Mouse (Mus musculus) heart, embryonic 13.5 days (tissue): Measurements from ENCODE around the gene Morf4l1. TPM values are rescaled to one million over a fixed set of nuclear protein-coding genes. Genes with fewer than 3 reads are reported as not detected.
A peak's percentile ranks its signal among the peaks of the same experiment; 100 is the strongest.

Experiments
- ATAC-seq: fragments of 200-750 bp; cut with Nextera tagmentation; 2 replicates; pipeline ENCODE4 v1.8.0; 2017; ENCODE audit warnings: moderate TSS enrichment; ENCODE audit not compliant: insufficient number of reproducible peaks, low FRiP score, low TSS enrichment; ENCODE audit errors: extremely low read depth
- H3K27ac ChIP-seq: fragments of 300-500 bp; sonication (generic); replicated peaks from 2 replicates; pipeline ENCODE4 v1.5.1; 2015; ENCODE audit warnings: moderate library complexity, mild to moderate bottlenecking, inconsistent platforms
- H3K27me3 ChIP-seq: fragments of 300-500 bp; sonication (generic); replicated peaks from 2 replicates; pipeline ENCODE4 v1.6.1; 2015; ENCODE audit warnings: mild to moderate bottlenecking, inconsistent platforms
- H3K36me3 ChIP-seq: fragments of 300-500 bp; sonication (generic); 2 replicates; pipeline ENCODE4 v1.6.1; 2015; ENCODE audit warnings: mild to moderate bottlenecking, inconsistent platforms
- H3K4me1 ChIP-seq: fragments of 300-500 bp; sonication (generic); 2 replicates; pipeline ENCODE4 v1.6.1; 2015; ENCODE audit warnings: inconsistent platforms
- H3K4me2 ChIP-seq: fragments of 300-500 bp; sonication (generic); 2 replicates; pipeline ENCODE4 v1.6.1; 2015; ENCODE audit warnings: inconsistent platforms, mild to moderate bottlenecking, moderate library complexity
- H3K4me3 ChIP-seq: fragments of 300-500 bp; sonication (generic); 2 replicates; pipeline ENCODE4 v1.5.1; 2015; ENCODE audit warnings: moderate library complexity, mild to moderate bottlenecking, inconsistent platforms
- H3K9ac ChIP-seq: fragments of 300-500 bp; sonication (generic); 2 replicates; pipeline ENCODE4 v1.6.1; 2015; ENCODE audit warnings: inconsistent platforms, mild to moderate bottlenecking, moderate library complexity
- H3K9me3 ChIP-seq: fragments of 300-500 bp; sonication (generic); 2 replicates; pipeline ENCODE4 v1.6.1; 2016; ENCODE audit warnings: inconsistent platforms
- WGBS: fragments of 180-500 bp; shearing (Covaris S2); methylation state at CpG from one replicate; pipeline ENCODE4 v1.1.7; 2015; ENCODE audit warnings: mixed read lengths; 5-methylcytosine and 5-hydroxymethylcytosine counted together
- polyA plus RNA-seq: library from polyadenylated mRNA; unstranded; fragments of >200 nt; fragmentation: Nextera tagmentation; extraction: Ambion mirVana; gene quantifications from 2 replicates; pipeline ENCODE4 v1.2.1, GENCODE M21; 2015

Gene Morf4l1
- polyA plus RNA-seq, 1 experiment from 2014 or later = 332 TPM

DNA sequence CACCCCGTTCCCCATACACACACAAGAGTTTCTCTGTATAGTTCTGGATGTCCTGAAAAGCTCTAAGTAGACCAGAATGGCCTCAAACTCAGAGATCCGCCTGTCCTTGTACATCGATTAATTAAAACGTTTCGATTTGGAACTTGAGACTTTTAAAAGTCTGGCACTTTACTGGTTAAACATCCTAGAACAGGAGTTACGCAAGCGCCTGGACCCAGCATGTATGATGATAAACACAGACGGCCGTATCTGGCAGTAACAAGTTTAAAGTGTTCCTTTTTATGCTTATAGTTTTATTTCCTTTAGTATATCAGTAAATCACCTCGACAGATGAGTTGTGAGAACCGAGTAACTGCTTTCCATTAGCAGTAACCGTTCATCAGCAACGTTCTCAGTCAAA, 1.4 kb downstream of the Morf4l1 start:
- WGBS = 1% methylated on average over 13 of the region's 13 CpGs

DNA sequence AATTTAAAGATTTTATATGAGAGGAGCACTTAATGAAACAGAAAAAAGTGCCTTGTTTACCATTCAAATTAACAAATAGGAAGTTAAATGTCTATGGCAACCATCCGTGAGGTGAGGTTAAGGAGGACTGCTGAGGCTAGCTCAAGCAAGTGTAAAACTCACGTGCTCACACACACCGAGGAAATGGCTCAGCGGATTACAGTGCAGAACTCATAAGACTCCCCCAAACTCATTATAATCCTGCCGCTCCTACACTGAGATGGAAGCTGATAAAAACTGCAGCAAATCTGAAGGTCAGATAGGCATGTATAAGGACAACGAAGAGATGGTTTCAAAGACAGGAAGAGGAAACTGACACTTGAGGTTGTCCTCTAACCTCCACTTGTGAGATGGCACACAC, 5.2 kb downstream of the Morf4l1 start:
- ATAC-seq = no peak
- Histone ChIP-seq H3K4me1 (peaks cover 36% of the 10 kb centered on the region), H3K9me3 (no peaks in the 10 kb centered on the region), H3K36me3 (peaks cover 50% of the 10 kb centered on the region), H3K27me3 (no peaks in the 10 kb centered on the region), H3K9ac (no peak overlapping the region), H3K4me2 (peak overlapping the region; percentile 7; the same call in 1 of the 2 replicates), H3K4me3 (no peak overlapping the region), H3K27ac (no peak overlapping the region)
- WGBS = 63% methylated on average over 6 of the region's 6 CpGs

More for the DNA sequence above, 1.4 kb downstream of the Morf4l1 start:
- Histone ChIP-seq H3K36me3 (peaks cover 16% of the 10 kb centered on the region), H3K4me3 (peak overlapping the region; percentile 98), H3K27ac (peak overlapping the region; percentile 98), H3K4me2 (peak overlapping the region; percentile 85), H3K9ac (peak overlapping the region; percentile 95), H3K9me3 (no peaks in the 10 kb centered on the region), H3K4me1 (peaks cover 40% of the 10 kb centered on the region), H3K27me3 (peaks cover 5% of the 10 kb centered on the region)
- no peak for ATAC-seq

DNA sequence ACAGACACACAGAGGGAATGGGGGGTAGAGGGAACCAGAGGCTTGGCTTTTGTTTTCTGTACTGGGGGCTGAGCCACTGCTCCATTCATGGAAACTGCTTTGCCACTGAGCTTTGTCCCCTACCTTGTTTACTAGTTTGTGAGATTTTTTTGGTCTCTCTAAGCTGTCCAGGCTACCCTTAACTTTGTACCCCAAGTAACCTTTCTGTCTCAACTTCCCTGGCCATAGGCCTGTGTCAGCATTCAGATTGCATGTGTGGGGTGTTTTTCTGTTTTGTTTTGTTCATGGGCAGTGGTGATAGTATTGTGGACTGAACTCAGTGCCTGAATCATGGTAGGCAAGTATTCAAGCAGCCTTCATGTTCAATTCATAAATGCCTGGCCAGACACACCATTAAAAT, 6.3 kb downstream of the Morf4l1 start:
- no peak overlapping the region for H3K9ac ChIP-seq
- ATAC-seq = no peak
- H3K36me3 ChIP-seq = peaks cover 61% of the 10 kb centered on the region
- no peaks in the 10 kb centered on the region for H3K9me3 ChIP-seq
- H3K4me3 ChIP-seq = no peak overlapping the region
- H3K4me1 ChIP-seq = peaks cover 39% of the 10 kb centered on the region
- H3K27me3 ChIP-seq = no peaks in the 10 kb centered on the region
- H3K4me2 ChIP-seq = no peak overlapping the region
- no peak overlapping the region for H3K27ac ChIP-seq

DNA sequence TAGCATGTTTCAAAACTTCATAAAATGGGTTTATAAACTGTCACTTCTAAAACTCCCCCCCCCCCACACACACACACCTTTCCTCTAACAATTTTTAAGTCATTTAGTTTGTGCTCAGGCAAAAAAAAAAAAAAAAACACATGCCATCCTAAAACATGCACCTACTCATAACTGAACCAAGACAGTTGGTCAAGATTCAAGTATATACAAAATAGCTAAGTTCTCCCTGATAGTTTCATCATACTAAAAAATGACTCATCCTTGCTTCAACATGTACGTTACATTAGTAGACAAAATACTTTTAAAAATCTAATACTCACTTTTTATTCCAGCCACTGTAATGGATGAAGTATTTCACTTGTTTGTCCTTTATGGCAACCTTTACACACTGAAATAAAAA, 7.7 kb downstream of the Morf4l1 start:
- Histone ChIP-seq H3K36me3 (peaks cover 75% of the 10 kb centered on the region), H3K27me3 (no peaks in the 10 kb centered on the region), H3K9ac (no peak overlapping the region), H3K9me3 (no peaks in the 10 kb centered on the region), H3K4me3 (no peak overlapping the region), H3K27ac (no peak overlapping the region), H3K4me1 (peaks cover 28% of the 10 kb centered on the region), H3K4me2 (no peak overlapping the region)
- no peak for ATAC-seq
- 91% methylated on average over 1 of the region's 1 CpGs for WGBS

DNA sequence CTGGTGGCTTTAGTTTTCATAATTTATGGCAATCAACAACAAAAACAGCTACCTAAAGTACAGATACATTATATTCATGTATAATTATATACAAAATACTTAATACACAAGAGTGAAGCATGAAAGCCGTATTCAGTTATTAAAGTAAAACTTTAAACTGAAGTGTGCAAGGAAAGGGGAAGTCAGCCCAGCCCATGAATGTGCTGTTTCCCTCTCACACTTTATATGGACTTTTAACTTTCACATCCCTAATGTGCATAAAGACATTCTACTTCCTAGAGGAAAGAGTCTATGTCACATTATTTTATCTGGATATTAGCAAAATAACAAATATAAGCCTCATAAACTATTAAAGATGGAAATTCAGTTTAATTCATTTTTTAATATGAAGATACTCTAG, 9.1 kb downstream of the Morf4l1 start:
- H3K27ac ChIP-seq = no peak overlapping the region
- H3K4me1 ChIP-seq = peaks cover 17% of the 10 kb centered on the region
- ATAC-seq = no peak
- peaks cover 89% of the 10 kb centered on the region for H3K36me3 ChIP-seq
- 89% methylated on average over 1 of the region's 1 CpGs for WGBS
- H3K27me3 ChIP-seq = no peaks in the 10 kb centered on the region
- H3K9me3 ChIP-seq = no peaks in the 10 kb centered on the region
- H3K4me2 ChIP-seq = no peak overlapping the region
- H3K4me3 ChIP-seq = no peak overlapping the region
- no peak overlapping the region for H3K9ac ChIP-seq

DNA sequence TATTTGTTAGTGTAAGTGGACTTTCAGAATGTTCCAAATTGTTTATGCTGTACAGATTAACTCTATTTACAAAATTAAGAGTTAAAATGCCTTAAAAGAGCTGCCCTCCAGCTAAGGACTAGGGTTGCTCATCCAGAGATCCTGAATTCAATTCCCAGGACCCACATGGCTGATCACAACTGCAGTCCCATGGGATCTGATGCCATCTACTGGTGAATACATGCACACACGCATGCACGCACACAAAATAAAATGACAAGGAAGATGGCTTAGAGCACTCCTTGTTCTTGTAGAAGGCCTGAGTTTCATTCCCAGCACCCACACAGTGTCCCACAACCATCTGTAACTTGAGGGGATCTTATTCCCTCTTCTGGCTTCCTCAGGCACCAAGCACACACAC, 13.8 kb downstream of the Morf4l1 start:
- Histone ChIP-seq H3K4me3 (no peak overlapping the region), H3K4me1 (peaks cover 4% of the 10 kb centered on the region; the same call in 1 of the 2 replicates), H3K27ac (no peak overlapping the region), H3K36me3 (peaks cover 99% of the 10 kb centered on the region), H3K27me3 (no peaks in the 10 kb centered on the region), H3K4me2 (no peak overlapping the region), H3K9me3 (no peaks in the 10 kb centered on the region), H3K9ac (no peak overlapping the region)
- ATAC-seq = no peak
- WGBS = 59% methylated on average over 2 of the region's 2 CpGs

DNA sequence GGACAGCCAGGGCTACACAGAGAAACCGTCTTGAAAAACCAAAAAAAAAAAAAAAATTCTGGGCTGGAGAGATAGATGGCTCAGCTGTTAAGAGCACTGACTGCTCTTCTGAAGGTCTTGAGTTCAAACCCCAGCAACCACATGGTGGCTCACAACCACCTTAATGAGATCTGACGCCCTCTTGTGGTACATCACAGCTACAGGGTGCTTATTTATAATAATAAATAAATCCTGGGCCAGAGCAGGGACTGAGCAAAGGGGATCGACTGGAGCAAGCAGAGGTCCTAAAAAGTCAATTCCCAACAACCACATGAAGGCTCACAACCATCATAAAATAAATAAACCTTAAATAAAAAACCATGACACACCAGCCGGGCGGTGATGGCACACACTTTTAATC, 15.6 kb downstream of the Morf4l1 start:
- no peak overlapping the region for H3K4me3 ChIP-seq
- no peak for ATAC-seq
- no peak overlapping the region for H3K9ac ChIP-seq
- 87% methylated on average over 5 of the region's 5 CpGs for WGBS
- no peaks in the 10 kb centered on the region for H3K9me3 ChIP-seq
- no peaks in the 10 kb centered on the region for H3K4me1 ChIP-seq
- H3K36me3 ChIP-seq = peaks cover 98% of the 10 kb centered on the region
- H3K4me2 ChIP-seq = no peak overlapping the region
- no peaks in the 10 kb centered on the region for H3K27me3 ChIP-seq
- H3K27ac ChIP-seq = no peak overlapping the region

DNA sequence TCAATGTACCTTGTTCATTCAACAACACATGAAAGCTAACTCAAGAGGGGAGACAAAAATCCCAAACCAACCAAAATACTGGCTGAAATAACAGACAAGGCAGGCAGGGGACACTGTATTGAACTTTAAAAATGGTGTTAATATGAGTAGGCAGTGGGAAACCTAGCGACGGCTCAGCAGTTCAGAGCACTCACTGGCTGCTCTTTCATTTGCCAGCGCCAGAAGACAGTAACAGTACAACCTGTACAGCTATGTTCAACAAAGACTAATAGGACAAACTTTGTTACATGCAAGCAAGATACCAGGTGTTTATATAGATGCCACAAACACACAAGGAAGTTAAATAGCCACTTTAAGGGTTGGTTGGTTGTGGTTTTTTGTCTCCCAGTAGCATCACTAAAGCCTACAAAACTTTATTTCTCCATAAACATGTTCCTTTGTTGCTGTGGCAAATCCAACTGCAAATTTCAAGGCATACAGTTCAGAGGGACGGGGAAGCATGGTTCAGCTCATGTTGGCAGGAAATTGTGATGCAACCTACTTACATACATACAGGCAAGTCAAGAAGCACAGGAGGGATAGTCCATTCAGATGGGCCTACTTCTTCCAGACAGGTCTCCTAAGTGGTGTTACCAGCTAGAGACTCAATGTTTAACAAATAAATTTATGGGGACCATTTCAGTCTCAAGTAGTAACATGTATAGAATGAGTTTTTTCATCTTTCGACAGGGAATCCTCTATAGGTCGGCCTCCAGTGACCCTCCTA, 25.1 kb downstream of the Morf4l1 start:
- Histone ChIP-seq H3K36me3 (peaks cover 76% of the 10 kb centered on the region), H3K9ac (no peak overlapping the region), H3K9me3 (no peaks in the 10 kb centered on the region), H3K4me2 (no peak overlapping the region), H3K27ac (no peak overlapping the region), H3K4me1 (no peaks in the 10 kb centered on the region), H3K4me3 (no peak overlapping the region), H3K27me3 (no peaks in the 10 kb centered on the region)
- WGBS = 93% methylated on average over 6 of the region's 6 CpGs
- ATAC-seq = no peak

DNA sequence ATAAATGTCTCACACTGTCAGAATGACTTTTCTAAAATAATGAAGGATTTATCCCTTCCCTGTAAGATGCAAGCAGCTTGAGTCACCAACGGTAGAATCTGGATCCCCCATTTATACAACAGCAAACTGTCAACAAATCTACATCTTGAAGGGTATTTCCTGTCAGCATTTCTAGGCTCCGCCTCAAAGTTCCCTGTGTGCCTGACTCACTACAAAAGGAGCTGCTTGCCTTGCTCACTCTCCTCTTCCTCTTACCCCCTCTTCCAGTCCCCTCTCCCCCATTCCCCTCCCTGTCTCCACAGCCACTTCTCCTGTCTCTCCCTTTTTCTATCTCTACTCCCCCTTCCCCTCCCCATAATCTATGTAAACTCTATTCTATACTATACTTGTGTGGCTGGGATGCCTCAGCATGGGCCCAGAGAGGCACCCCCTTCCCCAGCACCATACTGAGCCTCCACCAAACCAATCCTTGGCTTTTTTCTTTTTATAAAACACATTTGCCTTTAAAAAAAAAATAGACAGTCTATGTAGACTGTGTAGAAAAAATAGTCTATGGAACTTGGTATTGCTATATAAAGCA, 26.6 kb downstream of the Morf4l1 start:
- Histone ChIP-seq H3K27me3 (no peaks in the 10 kb centered on the region), H3K36me3 (peaks cover 69% of the 10 kb centered on the region), H3K4me2 (no peak overlapping the region), H3K4me3 (no peak overlapping the region), H3K9ac (no peak overlapping the region), H3K27ac (no peak overlapping the region), H3K4me1 (no peaks in the 10 kb centered on the region), H3K9me3 (no peaks in the 10 kb centered on the region)
- WGBS = 80% methylated on average over 2 of the region's 2 CpGs
- no peak for ATAC-seq

DNA sequence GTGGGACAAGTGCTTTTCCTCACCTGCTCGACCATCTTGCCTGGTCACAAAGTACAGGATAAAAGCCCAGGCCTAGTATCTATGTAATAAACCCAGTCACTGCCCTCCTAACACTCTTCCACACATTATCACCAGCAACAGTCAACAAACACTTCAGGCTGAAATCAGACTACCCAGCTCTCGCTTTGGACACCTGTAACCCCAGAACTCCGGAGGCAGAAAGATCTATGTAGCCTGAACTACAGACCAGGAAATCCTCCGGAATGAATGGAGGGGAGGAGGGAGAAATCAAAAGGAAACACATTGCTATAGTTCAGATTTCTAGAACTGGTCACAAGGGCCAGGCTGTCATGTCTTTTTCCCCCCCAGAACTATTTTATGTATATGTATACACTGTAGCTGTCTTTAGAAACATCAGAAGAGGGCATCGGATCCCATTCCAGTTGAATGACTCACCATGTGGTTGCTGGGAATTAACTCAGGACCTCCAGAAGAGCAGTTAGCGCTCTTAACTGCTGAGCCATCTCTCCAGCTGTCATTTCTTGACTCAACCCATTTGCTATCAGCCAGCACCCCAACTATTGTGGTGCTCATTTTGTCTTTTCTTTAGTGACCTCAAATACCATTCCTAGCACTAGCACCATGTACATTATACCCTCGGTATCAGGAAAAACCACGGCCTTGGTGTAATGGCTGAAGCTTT, 29.7 kb downstream of the Morf4l1 start:
- 74% methylated on average over 8 of the region's 8 CpGs for WGBS
- Histone ChIP-seq H3K4me1 (no peaks in the 10 kb centered on the region), H3K4me3 (no peak overlapping the region), H3K27me3 (no peaks in the 10 kb centered on the region), H3K9ac (no peak overlapping the region), H3K36me3 (peaks cover 43% of the 10 kb centered on the region), H3K27ac (no peak overlapping the region), H3K4me2 (no peak overlapping the region), H3K9me3 (no peaks in the 10 kb centered on the region)
- no peak for ATAC-seq

DNA sequence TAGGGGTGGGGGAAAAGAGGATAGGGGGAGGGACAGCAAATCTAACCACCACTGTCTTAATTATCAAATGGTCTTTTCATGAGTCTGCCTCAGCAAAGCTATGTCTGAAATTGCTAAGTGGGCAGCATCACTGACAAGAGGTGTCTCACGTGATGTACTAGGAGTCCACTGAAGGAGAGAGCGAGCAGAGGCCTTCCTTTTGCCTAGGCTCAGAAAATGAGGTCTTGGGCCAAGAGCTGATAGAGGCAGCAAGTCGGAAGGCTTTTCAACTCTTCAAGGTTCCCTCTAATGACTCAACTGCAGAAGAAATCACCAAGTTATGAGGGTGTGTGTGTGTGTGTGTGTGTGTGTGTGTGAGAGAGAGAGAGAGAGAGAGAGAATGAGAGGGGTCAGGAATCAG, 30.4 kb downstream of the Morf4l1 start:
- no peak overlapping the region for H3K27ac ChIP-seq
- H3K9me3 ChIP-seq = no peaks in the 10 kb centered on the region
- H3K4me2 ChIP-seq = no peak overlapping the region
- WGBS = 79% methylated on average over 3 of the region's 3 CpGs
- no peak for ATAC-seq
- no peak overlapping the region for H3K4me3 ChIP-seq
- peaks cover 35% of the 10 kb centered on the region for H3K36me3 ChIP-seq
- no peaks in the 10 kb centered on the region for H3K4me1 ChIP-seq
- H3K9ac ChIP-seq = no peak overlapping the region
- H3K27me3 ChIP-seq = no peaks in the 10 kb centered on the region
